Mouse (Mus musculus) MEL (cell line): ENCODE results near the gene Srebf2. TPM values are rescaled to one million over a fixed set of nuclear protein-coding genes. Genes with fewer than 3 reads are reported as not detected.

Source experiments
- DNase-seq: peaks from one replicate; pipeline ENCODE4 v3.0.0; 2011; ENCODE audit warnings: low read depth, low spot score
- H3K27ac ChIP-seq: 2 replicates; pipeline ENCODE4 v1.5.1; 2012; ENCODE audit warnings: low read depth, mild to moderate bottlenecking, control low read depth, low read length, moderate library complexity; ENCODE audit not compliant: control insufficient read depth
- H3K27me3 ChIP-seq, 2 experiments: fragments of 150-350 bp in 1 of 2; sonication (generic) in 1 of 2; 2 replicates each; pipeline ENCODE4 v1.6.1; 2012; ENCODE audit warnings: low read length in 2 of 2, mild to moderate bottlenecking in 2 of 2, improper control_type of control experiment in 1 of 2, moderate library complexity in 1 of 2; ENCODE audit not compliant: insufficient read depth in 2 of 2, control insufficient read depth in 1 of 2
- H3K36me3 ChIP-seq, 2 experiments: 2 replicates each; pipeline ENCODE4 v1.6.1; 2012 to 2014; ENCODE audit warnings: low read length in 2 of 2, improper control_type of control experiment in 1 of 2, inconsistent platforms in 1 of 2, mild to moderate bottlenecking in 1 of 2; ENCODE audit not compliant: insufficient read depth in 2 of 2, control insufficient read depth in 1 of 2
- H3K4me1 ChIP-seq, 2 experiments: fragments of 150-350 bp in 1 of 2; sonication (generic) in 1 of 2; 2 replicates each; pipeline ENCODE4 v1.6.1; 2012; ENCODE audit warnings: low read length in 2 of 2, improper control_type of control experiment in 1 of 2, mild to moderate bottlenecking in 1 of 2; ENCODE audit not compliant: insufficient read depth in 2 of 2, control insufficient read depth in 1 of 2
- H3K4me3 ChIP-seq, 2 experiments: fragments of 150-350 bp in 1 of 2; sonication (generic) in 1 of 2; 2 replicates each; pipeline ENCODE4 v1.5.1; 2012; ENCODE audit warnings: low read depth in 2 of 2, low read length in 2 of 2, mild to moderate bottlenecking in 2 of 2, moderate library complexity in 2 of 2, control low read depth in 1 of 2, improper control_type of control experiment in 1 of 2; ENCODE audit not compliant: control insufficient read depth in 1 of 2, insufficient read depth in 1 of 2
- H3K79me2 ChIP-seq: 2 replicates; pipeline ENCODE4 v1.6.1; 2012; ENCODE audit warnings: mild to moderate bottlenecking, low read length, moderate library complexity; ENCODE audit not compliant: control insufficient read depth, poor library complexity, insufficient read depth
- H3K9ac ChIP-seq: 2 replicates; pipeline ENCODE4 v1.6.1; 2012; ENCODE audit warnings: low read depth, mild to moderate bottlenecking, control low read depth, low read length, moderate library complexity; ENCODE audit not compliant: control insufficient read depth, poor library complexity, severe bottlenecking
- H3K9me3 ChIP-seq: fragments of 150-350 bp; sonication (generic); replicated peaks from 2 replicates; pipeline ENCODE4 v1.6.1; 2012; ENCODE audit warnings: mild to moderate bottlenecking, low read length, improper control_type of control experiment, moderate library complexity; ENCODE audit not compliant: insufficient read depth
- CTCF ChIP-seq, 3 experiments: IDR thresholded peaks in 2 of 3; conservative IDR thresholded peaks in 1 of 3; 2 replicates each; pipeline ENCODE4 v1.5.1; 2011 to 2012; ENCODE audit warnings: low read length in 3 of 3, low read depth in 2 of 3, mild to moderate bottlenecking in 2 of 3, improper control_type of control experiment in 1 of 3, inconsistent platforms in 1 of 3, mixed read lengths in 1 of 3, moderate library complexity in 1 of 3; ENCODE audit not compliant: control insufficient read depth in 1 of 3, insufficient read depth in 1 of 3, poor library complexity in 1 of 3, severe bottlenecking in 1 of 3
- ELF1 ChIP-seq: IDR thresholded peaks from 2 replicates; pipeline ENCODE4 v1.6.1; 2014; ENCODE audit warnings: low read depth, mild to moderate bottlenecking, inconsistent platforms, low read length, improper control_type of control experiment, moderate library complexity
- EP300 ChIP-seq, 2 experiments: IDR thresholded peaks; 2 replicates each; pipeline ENCODE4 v1.6.1; 2011; ENCODE audit warnings: improper control_type of control experiment in 2 of 2, low read length in 2 of 2, low read depth in 1 of 2, mild to moderate bottlenecking in 1 of 2
- ETS1 ChIP-seq: IDR thresholded peaks from 2 replicates; pipeline ENCODE4 v1.6.1; 2012; ENCODE audit warnings: low read depth, mild to moderate bottlenecking, inconsistent platforms, low read length, improper control_type of control experiment, moderate library complexity
- GABPA ChIP-seq: IDR thresholded peaks from 2 replicates; pipeline ENCODE4 v1.6.1; 2012; ENCODE audit warnings: low read depth, mild to moderate bottlenecking, inconsistent platforms, low read length, improper control_type of control experiment, moderate library complexity
- JUND ChIP-seq: IDR thresholded peaks from 2 replicates; pipeline ENCODE4 v1.6.1; 2011; ENCODE audit warnings: low read depth, mild to moderate bottlenecking, improper control_type of control experiment, low read length
- KAT2A ChIP-seq: conservative IDR thresholded peaks from 2 replicates; pipeline ENCODE4 v1.6.1; 2012; ENCODE audit warnings: low read depth, low read length, improper control_type of control experiment, inconsistent platforms
- MAX ChIP-seq: IDR thresholded peaks from 2 replicates; pipeline ENCODE4 v1.6.1; 2011; ENCODE audit warnings: low read length, improper control_type of control experiment
- MEF2A ChIP-seq: IDR thresholded peaks from 2 replicates; pipeline ENCODE4 v1.6.1; 2014; ENCODE audit warnings: low read depth, mild to moderate bottlenecking, inconsistent platforms, low read length, improper control_type of control experiment; ENCODE audit not compliant: poor library complexity, insufficient replicate concordance, severe bottlenecking; ENCODE audit errors: extremely low read depth
- MYC ChIP-seq: IDR thresholded peaks from 2 replicates; pipeline ENCODE4 v1.6.1; 2011; ENCODE audit warnings: low read depth, mild to moderate bottlenecking, low read length, improper control_type of control experiment, moderate library complexity
- NELFE ChIP-seq: IDR thresholded peaks from 2 replicates; pipeline ENCODE4 v1.6.1; 2011; ENCODE audit warnings: low read depth, low read length, improper control_type of control experiment
- NRF1 ChIP-seq: IDR thresholded peaks from 2 replicates; pipeline ENCODE4 v1.6.1; 2014; ENCODE audit warnings: low read depth, mild to moderate bottlenecking, inconsistent platforms, low read length, improper control_type of control experiment, moderate library complexity; ENCODE audit not compliant: poor library complexity, insufficient read depth, severe bottlenecking
- POLR2AphosphoS2 ChIP-seq: IDR thresholded peaks from 2 replicates; pipeline ENCODE4 v1.6.1; 2011; ENCODE audit warnings: low read length, improper control_type of control experiment
- POLR2AphosphoS5 ChIP-seq: IDR thresholded peaks from 2 replicates; pipeline ENCODE4 v1.6.1; 2012; ENCODE audit warnings: low read depth, borderline replicate concordance, mild to moderate bottlenecking, inconsistent platforms, low read length, moderate library complexity, mixed read lengths
- SMC3 ChIP-seq: IDR thresholded peaks from 2 replicates; pipeline ENCODE4 v1.6.1; 2011; ENCODE audit warnings: low read depth, low read length, improper control_type of control experiment
- USF2 ChIP-seq, 2 experiments: IDR thresholded peaks; 2 replicates each; pipeline ENCODE4 v1.6.1; 2011 to 2012; ENCODE audit warnings: improper control_type of control experiment in 2 of 2, low read length in 2 of 2, borderline replicate concordance in 1 of 2, inconsistent platforms in 1 of 2, low read depth in 1 of 2, mild to moderate bottlenecking in 1 of 2; ENCODE audit not compliant: insufficient read depth in 1 of 2
- ZMIZ1 ChIP-seq: IDR thresholded peaks from 2 replicates; pipeline ENCODE4 v1.6.1; 2012; ENCODE audit warnings: low read depth, mild to moderate bottlenecking, inconsistent platforms, low read length, improper control_type of control experiment, moderate library complexity
- polyA plus RNA-seq, 2 experiments: library from polyadenylated mRNA; stranded (reverse) in 1 of 2; unstranded in 1 of 2; fragments of >175 nt in 1 of 2; fragments of >200 nt in 1 of 2; gene quantifications; 2 replicates each; pipeline versions ENCODE4 v1.2.1 to v1.2.4; 2012; ENCODE audit warnings: low replicate concordance in 2 of 2, low read depth in 1 of 2; ENCODE audit not compliant: insufficient read length in 2 of 2, insufficient read depth in 1 of 2, missing spikeins in 1 of 2
- total RNA-seq: library from RNA; depleted of rRNA; stranded (reverse); fragments of 300-350 nt; gene quantifications from 2 replicates; pipeline ENCODE4 v1.2.3, GENCODE M21; 2012

Gene Srebf2
- total and polyA plus RNA-seq, 3 experiments, result 40.5 to 161 TPM; not detected in 1

DNA sequence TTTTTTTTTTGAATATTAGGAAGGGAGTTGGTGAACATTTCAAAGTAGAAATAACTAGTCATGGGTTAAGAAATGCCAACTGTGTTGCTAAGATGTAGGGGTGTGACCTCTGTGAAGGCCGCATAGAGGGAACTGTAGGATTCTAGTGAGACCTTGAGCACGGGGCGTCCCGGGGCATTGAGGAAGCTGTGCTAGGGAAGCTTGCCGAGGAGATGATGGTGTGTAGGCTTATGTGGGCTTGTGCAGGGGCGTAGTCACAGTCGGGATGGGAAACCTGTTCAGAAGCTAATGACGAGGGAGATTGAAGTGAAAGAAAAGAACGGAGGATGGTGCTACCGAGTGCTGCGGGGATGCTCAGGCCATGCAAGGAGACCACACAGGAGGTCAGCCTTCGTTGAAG lies 5.0 kb downstream of the Srebf2 start:
- Histone ChIP-seq H3K27me3 (no peaks in the 10 kb centered on the region), H3K79me2 (peaks cover 64% of the 10 kb centered on the region), H3K9me3 (no peaks in the 10 kb centered on the region), H3K4me3 (no peak overlapping the region), H3K9ac (no peak overlapping the region), H3K36me3 (peaks cover 0 to 31% of the 10 kb centered on the region in 2 experiments; a peak in 3 of 4 replicates), H3K27ac (no peak overlapping the region), H3K4me1 (peaks cover 3 to 28% of the 10 kb centered on the region in 2 experiments)
- no peak for DNase-seq
- TF ChIP-seq KAT2A (no peak), ELF1 (no peak), EP300 (IDR thresholded peaks at IDR 0.05; ENCODE audit: low read depth in 1 of 2, low read length in 2 of 2) (no peak), MEF2A (no peak), GABPA (no peak), MAX (no peak), USF2 (IDR thresholded peaks at IDR 0.05; ENCODE audit: borderline replicate concordance in 1 of 2, insufficient read depth in 1 of 2, low read depth in 1 of 2, low read length in 2 of 2) (no peak), JUND (no peak), CTCF (IDR thresholded peaks at IDR 0.05 in 2 of 3, conservative IDR thresholded peaks at IDR 0.05 in 1 of 3; ENCODE audit: control insufficient read depth in 1 of 3, insufficient read depth in 1 of 3, low read depth in 2 of 3, low read length in 3 of 3, poor library complexity in 1 of 3, severe bottlenecking in 1 of 3) (no peak), ETS1 (no peak), POLR2AphosphoS2 (no peak), ZMIZ1 (no peak), SMC3 (no peak), MYC (no peak), NRF1 (no peak), NELFE (no peak)

DNA sequence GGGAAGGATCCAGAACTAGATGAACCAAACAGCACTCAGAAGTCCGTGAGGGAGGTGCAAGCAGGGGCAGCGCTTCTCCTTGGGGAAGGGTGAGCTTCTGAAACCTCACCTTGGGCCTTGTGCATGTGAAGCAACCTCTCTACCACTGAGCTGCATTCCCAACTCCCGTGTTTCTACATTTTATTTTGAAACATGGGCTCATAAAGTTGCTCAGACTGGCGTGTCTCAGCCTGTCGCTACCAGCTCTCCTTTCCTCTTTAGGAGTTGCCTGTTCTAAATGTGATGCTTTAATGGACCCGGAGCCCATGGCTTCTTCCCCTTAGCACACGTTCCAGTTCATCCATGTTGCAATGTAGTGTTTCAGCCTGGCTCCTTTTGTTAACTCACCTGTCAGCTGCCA lies 5.5 kb downstream of the Srebf2 start:
- TF ChIP-seq POLR2AphosphoS5, result no peak
- no peaks in the 10 kb centered on the region for H3K9me3 ChIP-seq
- no peak for DNase-seq
- H3K4me3 ChIP-seq, result no peak overlapping the region
- H3K9ac ChIP-seq, result no peak overlapping the region
- peaks cover 61% of the 10 kb centered on the region for H3K79me2 ChIP-seq
- H3K36me3 ChIP-seq, result peaks cover 0 to 31% of the 10 kb centered on the region in 2 experiments; a peak in 3 of 4 replicates
- no peak overlapping the region for H3K27ac ChIP-seq
- H3K4me1 ChIP-seq, result peaks cover 3 to 28% of the 10 kb centered on the region in 2 experiments
- no peaks in the 10 kb centered on the region for H3K27me3 ChIP-seq
